Mouse (Mus musculus): ENCODE results near the gene Hoxb5. TPM values are rescaled to one million over a fixed set of nuclear protein-coding genes. Genes with fewer than 3 reads are reported as not detected.

Hoxb5 gene
- polyA plus RNA-seq, 1 experiment from 2014 or later: 19.2 TPM

DNA sequence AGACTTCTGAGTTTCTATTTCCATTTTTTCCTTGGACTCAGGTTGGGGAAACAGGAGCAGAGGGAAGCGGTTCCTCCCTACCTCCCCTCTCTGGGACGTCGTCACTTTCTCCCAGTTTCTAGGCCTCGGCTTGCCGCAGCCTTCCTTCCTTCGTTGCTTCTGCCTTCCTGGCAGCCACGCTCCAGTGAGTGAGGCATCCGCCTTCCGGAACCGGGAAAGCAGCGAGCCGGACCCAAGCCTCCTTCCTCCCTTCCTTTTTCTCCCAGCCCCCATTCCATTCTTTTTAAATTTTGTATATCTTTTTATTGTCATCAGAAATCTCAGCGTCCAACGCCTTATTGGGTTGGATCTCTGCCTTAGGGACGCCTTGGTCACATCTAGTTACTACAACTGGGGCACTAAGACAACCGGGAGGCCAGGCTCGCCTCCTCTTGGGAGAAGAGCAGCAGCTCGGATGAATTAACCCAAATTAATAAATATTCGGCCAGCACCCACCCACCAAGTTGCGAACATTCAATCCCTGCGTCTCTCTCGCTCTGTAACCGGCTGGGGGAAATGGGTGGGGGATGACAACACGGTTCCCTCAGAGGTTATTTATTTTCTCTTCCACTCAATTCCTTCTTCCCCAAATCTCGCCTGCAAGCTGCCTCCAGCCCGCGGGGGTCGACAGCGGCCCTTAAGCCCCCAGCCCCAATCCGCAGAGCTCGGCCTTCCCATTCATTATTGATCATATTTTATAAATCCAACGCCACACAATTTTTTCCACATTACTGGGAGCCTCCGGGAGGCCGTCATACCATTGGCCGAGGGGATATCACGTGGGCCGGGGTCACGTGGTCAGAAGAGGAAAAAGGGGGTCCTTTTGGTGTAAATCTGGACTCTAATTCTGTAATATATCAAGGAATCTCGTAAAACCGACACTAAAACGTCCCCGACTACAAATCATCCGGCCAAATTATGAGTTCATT is 17.1 kb upstream of the Hoxb5 start, which contains the start of gene Hoxb7:
TSS of gene Hoxb7 (plus strand) at position 853 of the 968 bp plus-strand sequence.
- Histone ChIP-seq H3K9ac (replicated peaks; ENCODE audit: low read length) (peak within 1 kb of the TSS; percentile 99), H3K36me3 (ENCODE audit: insufficient read depth, low read length) (no peaks in the 10 kb centered on the region), H3K27me3 (ENCODE audit: insufficient read depth, low read length) (no peaks in the 10 kb centered on the region), H3K27ac (ENCODE audit: low read length) (peak within 1 kb of the TSS; percentile 100), H3K4me3 (ENCODE audit: low read length) (peak within 1 kb of the TSS; percentile 84), H3K9me3 (ENCODE audit: low read length) (no peaks in the 10 kb centered on the region), H3K4me1 (ENCODE audit: insufficient read depth, low read length) (peaks cover 34% of the 10 kb centered on the region), H3K4me2 (replicated peaks; ENCODE audit: low read depth, low read length) (peak within 1 kb of the TSS; percentile 90)
- ATAC-seq (ENCODE audit: low FRiP score, low TSS enrichment): 0 out of 2 replicates have a peak, but pooled peaks have one; percentile 21
- under 1% methylated on average over 43 of the region's 43 CpGs for WGBS

DNA sequence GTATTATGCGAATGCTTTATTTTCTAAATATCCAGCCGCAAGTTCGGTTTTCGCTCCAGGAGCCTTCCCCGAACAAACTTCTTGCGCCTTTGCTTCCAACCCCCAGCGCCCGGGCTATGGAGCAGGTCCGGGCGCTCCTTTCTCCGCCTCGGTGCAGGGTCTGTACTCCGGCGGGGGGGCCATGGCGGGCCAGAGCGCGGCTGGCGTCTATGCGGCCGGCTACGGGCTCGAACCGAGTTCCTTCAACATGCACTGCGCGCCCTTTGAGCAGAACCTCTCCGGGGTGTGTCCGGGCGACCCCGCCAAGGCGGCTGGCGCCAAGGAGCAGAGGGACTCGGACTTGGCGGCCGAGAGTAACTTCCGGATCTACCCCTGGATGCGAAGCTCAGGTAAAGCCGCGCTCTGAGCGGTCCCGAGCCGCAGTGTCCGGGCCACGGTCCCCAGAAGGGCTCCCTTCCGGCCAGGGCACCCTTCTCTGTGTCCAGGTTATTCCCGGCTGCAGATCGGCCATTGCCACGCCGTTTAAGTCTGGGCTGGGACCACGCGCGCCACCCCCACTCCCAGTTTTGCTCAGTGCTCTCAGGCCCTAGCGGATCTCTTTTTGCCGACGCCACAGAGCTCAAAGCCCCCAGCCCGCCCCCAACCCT is 16.3 kb upstream of the Hoxb5 start:
- Histone ChIP-seq H3K4me2 (replicated peaks; ENCODE audit: low read depth, low read length) (peak overlapping the region; percentile 90), H3K4me1 (ENCODE audit: insufficient read depth, low read length) (peaks cover 36% of the 10 kb centered on the region), H3K4me3 (ENCODE audit: low read length) (peak overlapping the region; percentile 84), H3K27me3 (ENCODE audit: insufficient read depth, low read length) (no peaks in the 10 kb centered on the region), H3K36me3 (ENCODE audit: insufficient read depth, low read length) (no peaks in the 10 kb centered on the region), H3K9ac (replicated peaks; ENCODE audit: low read length) (peak overlapping the region; percentile 99), H3K27ac (ENCODE audit: low read length) (peak overlapping the region; percentile 100), H3K9me3 (ENCODE audit: low read length) (no peaks in the 10 kb centered on the region)
- WGBS: 0% methylated on average over 55 of the region's 55 CpGs
- peak; percentile 2; the same call in 1 of the 2 replicates for ATAC-seq (ENCODE audit: low FRiP score, low TSS enrichment)

DNA sequence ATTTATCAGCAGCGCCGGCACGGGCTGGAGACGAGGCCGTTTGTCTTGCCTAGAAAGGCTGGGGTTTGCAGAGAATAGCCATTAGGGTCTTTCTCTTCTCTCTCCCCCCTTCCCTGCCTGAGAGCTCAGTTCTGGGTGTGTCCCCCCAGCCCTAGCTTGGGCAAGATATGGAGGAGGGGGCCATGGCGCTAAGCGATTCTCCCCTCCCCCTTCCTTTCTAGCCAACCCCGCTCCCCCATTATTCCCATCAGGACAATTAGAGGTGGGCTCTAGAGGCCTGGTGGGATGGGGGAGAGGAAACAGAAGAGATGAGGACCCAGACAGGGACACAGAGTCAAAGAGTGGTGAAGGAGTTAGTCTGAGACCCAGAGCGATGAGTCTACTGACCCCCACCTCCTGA is 15.7 kb upstream of the Hoxb5 start:
- H3K9ac ChIP-seq (replicated peaks; ENCODE audit: low read length): peak overlapping the region; percentile 99
- no peak for ATAC-seq (ENCODE audit: low FRiP score, low TSS enrichment)
- H3K36me3 ChIP-seq (ENCODE audit: insufficient read depth, low read length): no peaks in the 10 kb centered on the region
- peak overlapping the region; percentile 100 for H3K27ac ChIP-seq (ENCODE audit: low read length)
- H3K27me3 ChIP-seq (ENCODE audit: insufficient read depth, low read length): no peaks in the 10 kb centered on the region
- peak overlapping the region; percentile 84 for H3K4me3 ChIP-seq (ENCODE audit: low read length)
- H3K9me3 ChIP-seq (ENCODE audit: low read length): no peaks in the 10 kb centered on the region
- peak overlapping the region; percentile 90 for H3K4me2 ChIP-seq (replicated peaks; ENCODE audit: low read depth, low read length)
- 3% methylated on average over 9 of the region's 9 CpGs for WGBS
- H3K4me1 ChIP-seq (ENCODE audit: insufficient read depth, low read length): peaks cover 36% of the 10 kb centered on the region

DNA sequence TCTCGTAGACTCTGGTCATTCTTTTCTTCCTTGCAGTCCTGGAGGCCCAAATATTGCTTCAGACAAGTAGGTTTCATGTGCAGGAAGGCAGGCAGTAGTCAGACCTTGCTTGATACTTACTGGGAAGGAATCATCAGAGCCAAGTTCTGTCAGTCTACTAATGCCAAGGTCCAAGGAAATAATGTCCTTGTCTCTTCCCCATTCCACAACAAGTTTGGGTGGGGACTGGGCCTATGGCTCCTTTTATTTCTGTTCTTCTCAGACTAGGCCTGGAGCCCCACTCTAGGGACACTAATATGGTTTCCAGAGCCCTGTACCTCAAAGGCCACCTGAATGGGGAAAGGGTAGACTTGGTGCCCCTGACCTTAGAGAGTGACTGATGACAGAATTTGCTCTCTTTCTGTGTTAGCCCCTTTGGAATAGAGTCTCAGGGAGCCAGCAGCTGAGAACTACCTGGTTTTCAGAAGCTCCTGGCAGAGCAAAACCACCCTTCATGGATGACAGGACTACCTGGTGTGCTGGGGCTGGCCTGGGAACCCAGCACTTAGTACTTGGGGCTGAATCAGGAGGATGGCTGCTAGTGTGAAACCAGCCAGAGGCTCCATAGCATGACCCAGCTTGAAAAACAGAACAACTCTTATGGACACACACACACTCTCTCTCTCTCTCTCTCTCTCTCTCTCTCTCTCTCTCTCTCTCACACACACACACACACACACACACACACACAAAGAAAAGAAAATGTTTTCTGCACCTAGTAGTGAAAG is 14.5 kb upstream of the Hoxb5 start:
- peak overlapping the region; percentile 99 for H3K9ac ChIP-seq (replicated peaks; ENCODE audit: low read length)
- peak overlapping the region; percentile 90 for H3K4me2 ChIP-seq (replicated peaks; ENCODE audit: low read depth, low read length)
- H3K9me3 ChIP-seq (ENCODE audit: low read length): no peaks in the 10 kb centered on the region
- H3K27me3 ChIP-seq (ENCODE audit: insufficient read depth, low read length): no peaks in the 10 kb centered on the region
- ATAC-seq (ENCODE audit: low FRiP score, low TSS enrichment): no peak
- no peaks in the 10 kb centered on the region for H3K36me3 ChIP-seq (ENCODE audit: insufficient read depth, low read length)
- H3K4me1 ChIP-seq (ENCODE audit: insufficient read depth, low read length): peaks cover 36% of the 10 kb centered on the region
- H3K27ac ChIP-seq (ENCODE audit: low read length): peak overlapping the region; percentile 100
- 31% methylated on average over 1 of the region's 1 CpGs for WGBS
- H3K4me3 ChIP-seq (ENCODE audit: low read length): peak overlapping the region; percentile 84

DNA sequence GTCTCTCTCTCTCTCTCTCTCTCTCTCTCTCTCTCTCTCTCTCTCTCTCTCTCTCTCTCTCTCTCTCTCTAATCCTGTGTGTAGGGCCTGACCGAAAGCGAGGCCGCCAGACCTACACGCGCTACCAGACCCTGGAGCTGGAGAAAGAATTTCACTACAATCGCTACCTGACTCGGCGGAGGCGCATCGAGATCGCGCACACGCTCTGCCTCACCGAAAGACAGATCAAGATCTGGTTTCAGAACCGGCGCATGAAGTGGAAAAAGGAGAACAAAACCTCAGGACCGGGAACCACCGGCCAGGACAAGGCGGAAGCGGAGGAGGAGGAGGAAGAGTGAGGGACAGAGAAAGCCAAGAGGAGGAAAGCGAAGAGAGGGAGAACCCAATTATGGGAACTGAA is 13.8 kb upstream of the Hoxb5 start:
- H3K27me3 ChIP-seq (ENCODE audit: insufficient read depth, low read length): no peaks in the 10 kb centered on the region
- no peaks in the 10 kb centered on the region for H3K9me3 ChIP-seq (ENCODE audit: low read length)
- H3K27ac ChIP-seq (ENCODE audit: low read length): peak overlapping the region; percentile 100
- peak overlapping the region; percentile 99 for H3K9ac ChIP-seq (replicated peaks; ENCODE audit: low read length)
- no peak for ATAC-seq (ENCODE audit: low FRiP score, low TSS enrichment)
- H3K4me2 ChIP-seq (replicated peaks; ENCODE audit: low read depth, low read length): peak overlapping the region; percentile 90
- WGBS: 29% methylated on average over 20 of the region's 21 CpGs
- no peaks in the 10 kb centered on the region for H3K36me3 ChIP-seq (ENCODE audit: insufficient read depth, low read length)
- H3K4me1 ChIP-seq (ENCODE audit: insufficient read depth, low read length): peaks cover 36% of the 10 kb centered on the region
- H3K4me3 ChIP-seq (ENCODE audit: low read length): peak overlapping the region; percentile 84

DNA sequence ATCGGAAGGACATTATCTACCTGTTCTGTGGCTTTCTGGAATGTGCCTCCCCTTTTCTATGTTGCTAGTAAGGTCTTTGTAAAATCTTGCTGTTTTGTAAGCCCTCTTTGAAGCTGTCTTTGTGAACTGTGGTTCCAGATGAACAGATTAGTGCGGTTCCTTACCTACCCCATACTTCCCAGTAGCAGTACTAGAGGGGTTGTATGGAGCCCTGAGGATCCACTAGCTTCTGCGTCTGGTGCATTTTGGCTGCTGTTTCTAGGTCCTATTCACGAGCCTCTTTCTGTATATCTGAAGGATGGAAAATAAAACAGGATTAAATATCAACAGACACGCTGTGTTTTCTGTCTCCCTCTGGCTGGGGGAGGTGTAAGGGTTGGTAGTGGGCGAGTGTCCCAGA is 13.3 kb upstream of the Hoxb5 start:
- H3K27ac ChIP-seq (ENCODE audit: low read length): peak overlapping the region; percentile 100
- WGBS: 32% methylated on average over 6 of the region's 6 CpGs
- ATAC-seq (ENCODE audit: low FRiP score, low TSS enrichment): no peak
- no peaks in the 10 kb centered on the region for H3K9me3 ChIP-seq (ENCODE audit: low read length)
- peak overlapping the region; percentile 90 for H3K4me2 ChIP-seq (replicated peaks; ENCODE audit: low read depth, low read length)
- peaks cover 36% of the 10 kb centered on the region for H3K4me1 ChIP-seq (ENCODE audit: insufficient read depth, low read length)
- peak overlapping the region; percentile 99 for H3K9ac ChIP-seq (replicated peaks; ENCODE audit: low read length)
- no peaks in the 10 kb centered on the region for H3K36me3 ChIP-seq (ENCODE audit: insufficient read depth, low read length)
- no peaks in the 10 kb centered on the region for H3K27me3 ChIP-seq (ENCODE audit: insufficient read depth, low read length)
- H3K4me3 ChIP-seq (ENCODE audit: low read length): peak overlapping the region; percentile 84

DNA sequence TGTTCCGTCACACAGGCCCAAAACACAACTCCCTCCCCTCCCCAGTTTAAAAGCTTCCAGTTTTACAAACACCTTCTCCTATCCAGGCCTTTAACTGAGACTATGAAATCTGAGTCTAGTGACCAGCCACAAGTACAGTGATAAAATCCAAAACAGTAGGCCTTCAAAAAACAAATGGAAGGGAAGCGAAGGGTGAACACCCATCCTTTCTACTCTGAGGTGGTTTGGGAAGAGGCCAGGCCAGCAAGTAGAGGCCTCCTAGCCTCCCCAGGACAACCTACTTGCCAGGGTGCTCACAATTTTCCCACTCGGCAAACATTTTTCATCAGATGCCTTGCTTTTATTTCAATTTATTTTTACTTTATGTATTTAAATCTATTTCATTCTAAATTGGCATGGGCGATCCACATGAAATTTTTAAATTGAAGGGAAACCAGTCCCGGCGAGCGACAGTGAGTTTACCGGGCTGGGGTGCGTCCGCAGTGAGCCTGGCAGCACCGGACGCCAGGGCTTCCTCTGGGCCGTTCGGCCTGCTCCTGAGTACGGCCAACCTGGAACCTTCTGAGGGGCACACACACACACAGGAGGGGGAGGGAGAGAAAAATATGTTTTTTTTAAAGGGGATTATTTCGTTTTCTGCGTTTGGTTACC is 12.3 kb upstream of the Hoxb5 start:
- Histone ChIP-seq H3K4me3 (ENCODE audit: low read length) (peak overlapping the region; percentile 37), H3K27ac (ENCODE audit: low read length) (peak overlapping the region; percentile 100), H3K4me1 (ENCODE audit: insufficient read depth, low read length) (peaks cover 41% of the 10 kb centered on the region), H3K4me2 (replicated peaks; ENCODE audit: low read depth, low read length) (peak overlapping the region; percentile 90), H3K36me3 (ENCODE audit: insufficient read depth, low read length) (no peaks in the 10 kb centered on the region), H3K9me3 (ENCODE audit: low read length) (no peaks in the 10 kb centered on the region), H3K27me3 (ENCODE audit: insufficient read depth, low read length) (no peaks in the 10 kb centered on the region), H3K9ac (replicated peaks; ENCODE audit: low read length) (peak overlapping the region; percentile 99)
- WGBS: 23% methylated on average over 17 of the region's 17 CpGs
- ATAC-seq (ENCODE audit: low FRiP score, low TSS enrichment): no peak

DNA sequence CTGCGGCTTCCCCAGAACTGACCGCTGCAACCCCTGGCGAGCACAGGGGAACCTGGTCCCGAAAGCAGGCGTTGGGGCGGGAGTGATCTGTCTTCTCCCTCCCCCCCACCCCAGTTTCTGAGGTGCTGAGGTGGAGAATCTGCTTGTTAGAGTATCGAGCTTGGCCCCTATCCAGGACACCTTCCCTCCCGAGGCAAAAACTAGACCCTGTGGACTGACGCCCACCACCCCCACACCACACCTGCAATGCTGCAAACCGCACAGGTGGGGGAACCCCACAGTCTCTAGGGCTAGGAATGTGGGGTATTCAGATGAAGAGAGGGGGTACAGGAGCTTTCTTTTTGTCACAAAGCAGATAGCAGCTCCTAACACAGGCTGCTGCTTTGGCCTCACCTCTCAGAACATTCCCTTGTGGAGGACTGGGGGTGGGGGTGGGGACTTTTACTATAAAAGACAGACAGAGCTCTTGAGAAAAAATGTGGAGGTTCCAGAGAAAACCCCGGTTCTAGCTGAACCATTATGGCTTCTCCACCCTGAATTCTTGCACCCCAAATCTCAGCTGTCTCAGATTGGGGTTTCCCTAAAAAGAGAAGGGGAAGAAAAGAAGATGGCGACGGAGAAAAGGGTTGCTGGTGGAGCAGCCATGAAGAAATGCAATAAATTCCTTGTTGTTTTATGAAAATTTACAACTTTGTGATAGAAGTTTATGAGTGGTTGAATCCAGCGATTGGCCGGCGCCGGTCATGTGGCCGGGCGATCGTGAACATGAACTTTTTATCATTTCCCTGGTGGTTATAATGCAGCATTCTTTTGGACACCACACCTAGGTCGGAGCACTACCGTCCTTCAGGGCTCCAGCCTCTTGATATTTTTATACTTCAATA is 11.2 kb upstream of the Hoxb5 start, which contains the start of gene Hoxb6:
TSS of gene Hoxb6 (plus strand) at position 796 of the 884 bp plus-strand sequence.
- H3K4me3 ChIP-seq (ENCODE audit: low read length): peak within 1 kb of the TSS; percentile 71
- WGBS: 2% methylated on average over 22 of the region's 22 CpGs
- H3K4me2 ChIP-seq (replicated peaks; ENCODE audit: low read depth, low read length): peak within 1 kb of the TSS; percentile 90
- H3K9ac ChIP-seq (replicated peaks; ENCODE audit: low read length): peak within 1 kb of the TSS; percentile 98
- 0 out of 2 replicates have a peak, but pooled peaks have one; percentile 25 for ATAC-seq (ENCODE audit: low FRiP score, low TSS enrichment)
- H3K27me3 ChIP-seq (ENCODE audit: insufficient read depth, low read length): no peaks in the 10 kb centered on the region
- no peaks in the 10 kb centered on the region for H3K36me3 ChIP-seq (ENCODE audit: insufficient read depth, low read length)
- H3K27ac ChIP-seq (ENCODE audit: low read length): peak within 1 kb of the TSS; percentile 99
- no peaks in the 10 kb centered on the region for H3K9me3 ChIP-seq (ENCODE audit: low read length)
- H3K4me1 ChIP-seq (ENCODE audit: insufficient read depth, low read length): peaks cover 52% of the 10 kb centered on the region
